In the genomic region with DNA sequence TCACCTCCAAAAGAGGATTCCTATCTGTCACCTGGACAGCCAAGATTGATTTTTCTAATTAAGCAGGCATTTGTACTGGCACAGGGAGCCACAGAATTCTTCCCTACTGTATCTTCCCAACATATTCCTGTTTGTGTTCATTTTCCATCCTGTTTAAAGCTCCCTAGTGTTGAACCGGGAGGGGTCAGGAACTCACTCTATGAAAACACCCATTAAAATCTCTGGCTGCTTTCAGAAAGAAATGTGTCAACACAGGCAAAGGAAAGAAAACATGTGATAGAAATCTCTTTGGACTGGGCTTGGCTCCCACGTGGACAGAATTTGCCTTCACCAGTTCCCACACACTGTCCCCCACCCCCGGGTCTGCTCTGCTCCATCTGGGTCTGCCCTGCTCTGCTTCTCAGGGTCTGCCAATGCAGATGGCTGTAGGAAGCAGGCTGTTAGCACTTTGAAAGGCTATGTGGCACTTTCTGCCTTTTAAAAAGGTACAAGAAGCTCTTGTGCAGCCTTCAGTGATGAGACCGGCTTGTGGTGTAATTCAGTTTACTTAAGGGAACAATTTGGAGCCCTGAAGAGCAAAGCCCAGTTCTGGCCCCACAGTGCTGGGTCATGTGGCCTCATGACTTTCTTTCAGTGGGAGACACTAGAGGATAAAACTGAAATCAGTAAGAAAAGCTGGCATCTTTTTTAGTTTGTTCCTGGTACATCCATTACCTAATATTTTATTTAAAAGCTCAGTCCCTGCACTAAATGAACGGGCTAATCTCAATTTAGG, we compare ENCODE assay signal across 9 mouse cellular contexts.
DNase-seq lines count a peak whose midpoint lies in the region; ATAC-seq and TF ChIP-seq lines count a peak whose summit lies in the region.
"Had no signal": no experiment of that assay in that cellular context is flagged by ENCODE, and none has a peak within 500 bp of the region (broad histone marks: within the 10 kb centered on the region; RNA-seq: fewer than 3 reads in every experiment).

No protein-coding gene starts in this region.

- H3K9ac ChIP-seq in hindbrain, embryonic 14.5 days: no peak overlapping the region
- no peak overlapping the region for H3K9ac ChIP-seq in midbrain, embryonic 13.5 days (replicated peaks)
- no peak overlapping the region for H3K9ac ChIP-seq in stomach, postnatal 0 days (ENCODE audit: low read length)

- H3K4me3 ChIP-seq in gastrocnemius, adult 2 months: no peak overlapping the region
- H3K4me3 ChIP-seq in hindbrain, embryonic 14.5 days (replicated peaks; ENCODE audit: low read length): no peak overlapping the region
- H3K4me3 ChIP-seq in left cerebral cortex, adult 2 months: no peak overlapping the region
- H3K4me3 ChIP-seq in midbrain, embryonic 13.5 days (replicated peaks): no peak overlapping the region
- no peak overlapping the region for H3K4me3 ChIP-seq in stomach, postnatal 0 days (ENCODE audit: low read depth, low read length)
- H3K4me3 ChIP-seq: erythroblast, embryonic 14.5 days had no signal

- TF ChIP-seq EP300 in stomach, postnatal 0 days (optimal IDR thresholded peaks at IDR 0.05): no peak

- DNase-seq in layer of hippocampus, adult 11-12 months (ENCODE audit: low spot score): peak; percentile 63
- DNase-seq in layer of hippocampus, adult 9-10 months (ENCODE audit: low spot score): no peak
- peak; percentile 61 for DNase-seq in gastrocnemius, adult 2 months
- peak; percentile 36 for DNase-seq in hindbrain, embryonic 14.5 days (ENCODE audit: low spot score)
- DNase-seq in left cerebral cortex, adult 2 months (ENCODE audit: extremely low spot score in 1 of 2, low spot score in 2 of 2): peak; percentile 56 to 71
- peak; percentile 17 for DNase-seq in stomach, postnatal 0 days (ENCODE audit: low spot score)
- no peak for DNase-seq in adrenal gland, adult 8-10 months

- TF ChIP-seq CTCF in gastrocnemius, adult 2 months (IDR thresholded peaks at IDR 0.05): no peak
- TF ChIP-seq CTCF in left cerebral cortex, adult 2 months (IDR thresholded peaks at IDR 0.05): no peak
- TF ChIP-seq CTCF in stomach, postnatal 0 days (IDR thresholded peaks at IDR 0.05; ENCODE audit: low read depth): no peak

- H3K4me2 ChIP-seq in hindbrain, embryonic 14.5 days (replicated peaks): no peak overlapping the region
- no peak overlapping the region for H3K4me2 ChIP-seq in midbrain, embryonic 13.5 days (replicated peaks)
- H3K4me2 ChIP-seq in stomach, postnatal 0 days (replicated peaks; ENCODE audit: low read depth): no peak overlapping the region

- peak; percentile 71; the same call in 1 of the 2 replicates for ATAC-seq in hindbrain, embryonic 14.5 days (ENCODE audit: low FRiP score)
- peak; percentile 69; the same call in 1 of the 2 replicates for ATAC-seq in midbrain, embryonic 13.5 days
- ATAC-seq in stomach, postnatal 0 days (ENCODE audit: low FRiP score, low TSS enrichment): no peak

- WGBS in hindbrain, embryonic 14.5 days: 44% methylated on average over 5 of the region's 5 CpGs
- WGBS in midbrain, embryonic 13.5 days: 34% methylated on average over 5 of the region's 5 CpGs
- WGBS in stomach, postnatal 0 days: 13% methylated on average over 5 of the region's 5 CpGs

- H3K27me3 ChIP-seq in hindbrain, embryonic 14.5 days (ENCODE audit: control insufficient read depth, insufficient read depth, low read length): no peaks in the 10 kb centered on the region
- no peaks in the 10 kb centered on the region for H3K27me3 ChIP-seq in midbrain, embryonic 13.5 days
- H3K27me3 ChIP-seq in stomach, postnatal 0 days (ENCODE audit: control insufficient read depth, insufficient read depth, low read length): no peaks in the 10 kb centered on the region

- H3K27ac ChIP-seq in gastrocnemius, adult 2 months: peak overlapping the region; percentile 70
- H3K27ac ChIP-seq in hindbrain, embryonic 14.5 days: no peak overlapping the region
- peak overlapping the region; percentile 80 for H3K27ac ChIP-seq in left cerebral cortex, adult 2 months
- H3K27ac ChIP-seq in midbrain, embryonic 13.5 days: no peak overlapping the region
- H3K27ac ChIP-seq in stomach, postnatal 0 days (replicated peaks): peak overlapping the region; percentile 73

- H3K36me3 ChIP-seq in hindbrain, embryonic 14.5 days (replicated peaks; ENCODE audit: control insufficient read depth, insufficient read depth): no peaks in the 10 kb centered on the region
- no peaks in the 10 kb centered on the region for H3K36me3 ChIP-seq in midbrain, embryonic 13.5 days
- H3K36me3 ChIP-seq in stomach, postnatal 0 days (ENCODE audit: control insufficient read depth, insufficient read depth, low read length): no peaks in the 10 kb centered on the region

- H3K9me3 ChIP-seq in hindbrain, embryonic 14.5 days (ENCODE audit: control insufficient read depth, low read length): no peaks in the 10 kb centered on the region
- H3K9me3 ChIP-seq in midbrain, embryonic 13.5 days: no peaks in the 10 kb centered on the region
- H3K9me3 ChIP-seq in stomach, postnatal 0 days (ENCODE audit: control insufficient read depth, low read length): no peaks in the 10 kb centered on the region

- intact Hi-C loops in gastrocnemius, adult 2 months (cut with DNase I): no loop called here
- intact Hi-C loops in left cerebral cortex, adult 2 months (cut with DNase I): loop anchor here (1.0 to 10.0 kb wide), 6 partner anchors 458 to 742 kb away; no protein-coding TSS in a partner anchor

- 0 out of 2 replicates have a peak, but pooled peaks cover 6% of the 10 kb centered on the region for H3K4me1 ChIP-seq in hindbrain, embryonic 14.5 days (replicated peaks; ENCODE audit: control insufficient read depth, insufficient read depth, low read length)
- peaks cover 9% of the 10 kb centered on the region for H3K4me1 ChIP-seq in midbrain, embryonic 13.5 days (replicated peaks)
- peaks cover 6% of the 10 kb centered on the region; the same call in 1 of the 2 replicates for H3K4me1 ChIP-seq in stomach, postnatal 0 days (replicated peaks; ENCODE audit: control insufficient read depth, insufficient read depth)

Comparison
In these comparisons a context has a peak if more than half of its experiments do, and no peak if none do; other contexts are left out.
1. DNase-seq: peak in layer of hippocampus, adult 11-12 months (single experiment), gastrocnemius, adult 2 months (single experiment), hindbrain, embryonic 14.5 days (single experiment), left cerebral cortex, adult 2 months (2 of 2) and stomach, postnatal 0 days (single experiment); none in layer of hippocampus, adult 9-10 months (single experiment) and adrenal gland, adult 8-10 months (single experiment).
2. H3K27ac ChIP-seq: peak in gastrocnemius, adult 2 months (single experiment), left cerebral cortex, adult 2 months (single experiment) and stomach, postnatal 0 days (single experiment); none in hindbrain, embryonic 14.5 days (single experiment) and midbrain, embryonic 13.5 days (single experiment).